Mouse (Mus musculus): ENCODE data around the gene Tfrc. TPM values are rescaled to one million over a fixed set of nuclear protein-coding genes. Genes with fewer than 3 reads are reported as not detected.

Tfrc gene
- polyA plus RNA-seq, 1 experiment from 2014 or later = 57.3 TPM

DNA sequence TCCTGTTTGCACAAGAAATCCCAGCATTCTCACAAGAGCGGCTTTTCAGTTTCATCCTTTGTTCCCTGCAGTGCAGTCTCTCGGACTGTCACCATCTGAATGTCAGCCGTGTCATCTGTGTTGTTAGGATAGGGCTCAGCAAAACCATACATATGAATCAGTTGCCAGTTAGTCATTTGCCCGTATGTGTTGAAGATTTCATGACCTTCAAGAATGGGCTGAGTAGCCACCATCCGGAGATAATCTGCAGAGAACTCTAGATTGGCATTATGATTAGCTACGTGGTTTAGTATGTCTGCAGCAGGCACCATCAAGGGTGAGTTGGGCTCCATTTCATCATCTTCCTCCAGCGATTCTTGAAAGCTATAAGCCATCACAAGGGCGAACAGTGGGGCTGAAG is 17.2 kb upstream of the Tfrc start:
- no peaks in the 10 kb centered on the region for H3K4me1 ChIP-seq (replicated peaks; ENCODE audit: control insufficient read depth, insufficient read depth, low read length)
- no peaks in the 10 kb centered on the region for H3K27me3 ChIP-seq (ENCODE audit: control insufficient read depth, insufficient read depth, low read depth, low read length)
- no peaks in the 10 kb centered on the region for H3K9me3 ChIP-seq (ENCODE audit: control insufficient read depth, low read length)
- no peak for ATAC-seq (ENCODE audit: low read depth)
- no peak overlapping the region for H3K27ac ChIP-seq (ENCODE audit: low read length)
- WGBS = 84% methylated on average over 8 of the region's 8 CpGs
- H3K9ac ChIP-seq (ENCODE audit: low read length) = no peak overlapping the region
- no peak overlapping the region for H3K4me2 ChIP-seq (ENCODE audit: low read depth, low read length)
- H3K4me3 ChIP-seq (ENCODE audit: low read length) = no peak overlapping the region
- H3K36me3 ChIP-seq (ENCODE audit: control insufficient read depth, insufficient read depth, low read length) = no peaks in the 10 kb centered on the region

DNA sequence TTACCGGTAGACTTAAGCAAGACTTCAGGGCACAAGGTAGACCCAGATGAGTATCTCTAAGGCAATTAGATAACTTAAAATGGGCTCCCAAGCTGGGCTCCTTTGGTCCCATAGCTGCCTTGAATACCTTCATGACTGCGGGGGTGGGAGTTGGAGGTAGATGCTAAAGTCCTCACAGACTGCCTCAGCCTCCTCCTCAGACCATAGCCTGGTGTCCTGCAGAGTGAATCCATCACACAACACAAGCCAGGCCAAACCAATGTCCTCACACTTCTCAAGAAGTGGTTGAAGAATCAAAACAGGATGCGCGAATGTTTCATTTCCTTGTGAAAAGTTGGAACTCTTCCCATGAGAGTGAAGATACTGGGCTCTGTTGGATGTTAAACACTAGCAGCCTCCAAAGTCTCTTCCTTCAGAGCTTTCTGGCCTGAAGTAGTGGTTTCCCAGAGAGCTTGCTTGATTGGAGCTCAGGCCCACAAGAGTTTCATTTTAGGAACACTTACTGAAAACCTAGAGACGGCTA is 15.4 kb upstream of the Tfrc start:
- H3K27ac ChIP-seq (ENCODE audit: low read length) = no peak overlapping the region; the same call in 1 of the 2 replicates
- 75% methylated on average over 5 of the region's 5 CpGs for WGBS

DNA sequence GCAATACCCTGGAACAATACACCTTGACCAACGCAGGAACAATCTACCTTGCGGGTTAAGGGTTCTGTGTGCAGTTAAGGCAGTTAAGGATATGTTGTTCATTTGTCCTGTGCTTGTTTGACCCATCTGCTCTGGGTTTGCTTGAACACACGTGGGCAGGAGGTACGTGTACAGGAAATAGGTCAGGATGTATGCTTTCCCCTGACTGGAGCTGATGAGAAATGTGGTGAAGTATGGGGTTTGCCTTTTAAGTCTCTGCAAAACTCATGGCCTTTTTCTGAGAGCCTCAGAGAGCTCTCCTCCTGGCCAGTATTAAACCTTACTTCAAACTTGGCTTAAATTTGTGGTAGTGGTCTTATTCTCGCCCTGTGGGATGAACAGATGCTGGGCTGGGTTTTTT is 14.8 kb upstream of the Tfrc start:
- Histone ChIP-seq H3K9ac (ENCODE audit: low read length) (no peak overlapping the region), H3K36me3 (ENCODE audit: control insufficient read depth, insufficient read depth, low read length) (no peaks in the 10 kb centered on the region), H3K4me1 (replicated peaks; ENCODE audit: control insufficient read depth, insufficient read depth, low read length) (0 out of 2 replicates have a peak, but pooled peaks cover 3% of the 10 kb centered on the region), H3K4me2 (ENCODE audit: low read depth, low read length) (no peak overlapping the region), H3K27ac (ENCODE audit: low read length) (no peak overlapping the region; the same call in 1 of the 2 replicates), H3K4me3 (ENCODE audit: low read length) (no peak overlapping the region), H3K9me3 (ENCODE audit: control insufficient read depth, low read length) (no peaks in the 10 kb centered on the region), H3K27me3 (ENCODE audit: control insufficient read depth, insufficient read depth, low read depth, low read length) (no peaks in the 10 kb centered on the region)
- no peak for ATAC-seq (ENCODE audit: low read depth)
- 68% methylated on average over 5 of the region's 5 CpGs for WGBS

More for the DNA sequence above, 15.4 kb upstream of the Tfrc start:
- Histone ChIP-seq H3K4me2 (ENCODE audit: low read depth, low read length) (no peak overlapping the region), H3K36me3 (ENCODE audit: control insufficient read depth, insufficient read depth, low read length) (no peaks in the 10 kb centered on the region), H3K9ac (ENCODE audit: low read length) (no peak overlapping the region), H3K9me3 (ENCODE audit: control insufficient read depth, low read length) (no peaks in the 10 kb centered on the region), H3K4me3 (ENCODE audit: low read length) (no peak overlapping the region), H3K27me3 (ENCODE audit: control insufficient read depth, insufficient read depth, low read depth, low read length) (no peaks in the 10 kb centered on the region), H3K4me1 (replicated peaks; ENCODE audit: control insufficient read depth, insufficient read depth, low read length) (0 out of 2 replicates have a peak, but pooled peaks cover 3% of the 10 kb centered on the region)
- peak; percentile 51; the same call in 1 of the 2 replicates for ATAC-seq (ENCODE audit: low read depth)

DNA sequence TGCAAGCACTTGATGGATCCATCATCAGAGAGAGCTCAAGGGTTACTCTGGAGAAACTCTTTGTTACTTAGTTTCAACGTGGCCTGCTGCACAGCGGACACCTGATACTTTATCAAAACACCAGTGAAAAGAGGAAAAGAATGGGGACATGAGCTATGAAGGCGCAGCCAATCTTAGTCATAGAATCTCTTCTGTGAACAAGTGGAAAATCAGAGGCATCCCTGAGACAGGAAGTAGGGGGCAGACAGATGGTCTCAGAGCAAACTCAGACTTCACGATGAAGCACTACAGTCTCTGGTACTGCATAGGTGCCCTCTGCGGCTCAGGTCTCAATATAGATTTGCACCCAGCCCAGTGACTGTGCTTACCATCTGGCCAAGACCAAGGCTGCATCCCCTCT is 14.0 kb upstream of the Tfrc start:
- 0 out of 2 replicates have a peak, but pooled peaks cover 3% of the 10 kb centered on the region for H3K4me1 ChIP-seq (replicated peaks; ENCODE audit: control insufficient read depth, insufficient read depth, low read length)
- no peak overlapping the region for H3K4me2 ChIP-seq (ENCODE audit: low read depth, low read length)
- H3K27me3 ChIP-seq (ENCODE audit: control insufficient read depth, insufficient read depth, low read depth, low read length) = no peaks in the 10 kb centered on the region
- H3K36me3 ChIP-seq (ENCODE audit: control insufficient read depth, insufficient read depth, low read length) = no peaks in the 10 kb centered on the region
- ATAC-seq (ENCODE audit: low read depth) = no peak
- 73% methylated on average over 5 of the region's 5 CpGs for WGBS
- H3K9me3 ChIP-seq (ENCODE audit: control insufficient read depth, low read length) = no peaks in the 10 kb centered on the region
- no peak overlapping the region for H3K4me3 ChIP-seq (ENCODE audit: low read length)
- no peak overlapping the region for H3K27ac ChIP-seq (ENCODE audit: low read length)
- H3K9ac ChIP-seq (ENCODE audit: low read length) = no peak overlapping the region

DNA sequence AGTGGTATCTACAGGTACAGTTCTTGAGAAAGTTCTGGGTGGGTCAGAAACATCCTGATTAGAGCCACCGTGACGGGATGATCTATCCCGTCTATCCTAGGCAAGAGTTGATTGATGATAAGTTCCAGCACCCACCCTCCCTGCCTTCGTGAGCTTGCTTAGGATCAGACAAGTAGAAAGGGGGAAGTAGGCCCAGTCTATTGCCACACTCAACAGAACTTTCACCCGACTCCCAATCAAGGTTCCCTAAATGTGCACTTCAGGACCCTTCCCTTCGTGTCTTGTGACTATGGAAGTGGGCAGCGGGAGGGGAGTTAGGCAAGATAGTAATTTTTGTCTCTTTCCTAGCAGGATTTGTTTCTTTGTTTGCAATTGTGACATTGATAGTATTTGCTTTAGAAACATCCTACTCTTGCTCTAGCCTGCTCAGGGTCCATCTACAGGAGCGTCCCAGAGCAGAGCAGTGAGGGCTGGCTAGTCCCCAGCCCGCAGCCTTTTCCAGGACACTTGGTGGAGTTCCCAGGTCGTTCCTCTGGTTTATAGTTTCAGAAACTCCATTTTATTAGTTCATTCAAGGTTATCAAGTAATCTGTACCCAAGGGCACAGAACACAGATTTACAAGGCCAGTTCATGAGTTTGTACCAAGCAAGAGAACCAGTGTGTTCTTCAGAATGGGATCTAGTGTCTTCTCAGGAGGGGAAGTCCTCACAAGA is 13.4 kb upstream of the Tfrc start:
- 0 out of 2 replicates have a peak, but pooled peaks cover 3% of the 10 kb centered on the region for H3K4me1 ChIP-seq (replicated peaks; ENCODE audit: control insufficient read depth, insufficient read depth, low read length)
- H3K9me3 ChIP-seq (ENCODE audit: control insufficient read depth, low read length) = no peaks in the 10 kb centered on the region
- no peak overlapping the region for H3K4me2 ChIP-seq (ENCODE audit: low read depth, low read length)
- H3K9ac ChIP-seq (ENCODE audit: low read length) = no peak overlapping the region
- H3K36me3 ChIP-seq (ENCODE audit: control insufficient read depth, insufficient read depth, low read length) = no peaks in the 10 kb centered on the region
- no peak for ATAC-seq (ENCODE audit: low read depth)
- H3K4me3 ChIP-seq (ENCODE audit: low read length) = no peak overlapping the region
- H3K27me3 ChIP-seq (ENCODE audit: control insufficient read depth, insufficient read depth, low read depth, low read length) = no peaks in the 10 kb centered on the region
- WGBS = 79% methylated on average over 10 of the region's 10 CpGs
- H3K27ac ChIP-seq (ENCODE audit: low read length) = no peak overlapping the region

DNA sequence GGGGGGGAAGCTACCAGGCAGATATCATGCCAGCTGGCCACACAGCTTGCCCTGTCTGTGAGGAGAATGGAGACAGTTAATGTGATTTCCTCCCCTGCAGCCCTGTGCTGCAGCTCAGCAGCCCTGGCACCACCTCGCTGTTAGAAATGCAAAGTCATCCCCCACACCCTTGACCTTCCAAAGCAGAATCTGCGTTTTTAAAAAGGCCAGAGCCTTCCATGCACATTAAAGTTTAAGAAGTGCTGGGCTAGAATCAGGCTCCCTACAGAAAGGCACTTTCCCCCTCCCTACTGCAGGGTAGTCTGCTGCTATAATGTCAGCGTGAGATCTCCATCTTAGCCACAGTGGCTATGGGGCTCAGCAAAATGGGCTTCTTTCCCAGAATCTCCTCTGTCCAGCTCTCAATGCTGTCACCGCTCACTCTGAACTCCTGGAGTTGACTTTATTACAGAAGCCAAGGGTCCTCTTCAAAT is 10.8 kb upstream of the Tfrc start:
- no peak overlapping the region for H3K9ac ChIP-seq (ENCODE audit: low read length)
- no peaks in the 10 kb centered on the region for H3K9me3 ChIP-seq (ENCODE audit: control insufficient read depth, low read length)
- H3K27ac ChIP-seq (ENCODE audit: low read length) = no peak overlapping the region
- H3K4me2 ChIP-seq (ENCODE audit: low read depth, low read length) = no peak overlapping the region
- peak; percentile 64; the same call in 1 of the 2 replicates for ATAC-seq (ENCODE audit: low read depth)
- 17% methylated on average over 4 of the region's 4 CpGs for WGBS
- H3K4me3 ChIP-seq (ENCODE audit: low read length) = no peak overlapping the region
- no peaks in the 10 kb centered on the region for H3K27me3 ChIP-seq (ENCODE audit: control insufficient read depth, insufficient read depth, low read depth, low read length)
- H3K4me1 ChIP-seq (replicated peaks; ENCODE audit: control insufficient read depth, insufficient read depth, low read length) = 0 out of 2 replicates have a peak, but pooled peaks cover 3% of the 10 kb centered on the region
- H3K36me3 ChIP-seq (ENCODE audit: control insufficient read depth, insufficient read depth, low read length) = no peaks in the 10 kb centered on the region

DNA sequence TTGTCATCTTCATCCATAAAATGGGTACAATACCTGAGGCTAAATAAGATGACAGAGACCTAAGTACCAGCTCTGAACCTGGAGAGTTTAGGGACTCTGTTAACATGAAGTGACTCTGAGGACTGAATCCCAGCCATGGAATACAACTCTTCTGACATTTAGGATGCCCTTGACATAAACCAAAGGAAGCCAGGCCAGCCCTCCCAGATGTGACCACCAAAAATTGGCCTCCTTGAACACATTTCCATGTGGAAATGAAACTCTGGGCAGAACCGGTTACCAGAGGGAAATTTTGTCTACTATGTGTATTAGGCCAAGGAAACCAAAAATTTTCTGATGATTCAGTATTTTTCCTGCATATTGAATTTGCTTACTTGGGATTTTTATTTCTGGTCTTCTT is 9.6 kb upstream of the Tfrc start:
- no peaks in the 10 kb centered on the region for H3K36me3 ChIP-seq (ENCODE audit: control insufficient read depth, insufficient read depth, low read length)
- H3K9me3 ChIP-seq (ENCODE audit: control insufficient read depth, low read length) = no peaks in the 10 kb centered on the region
- no peak overlapping the region for H3K4me2 ChIP-seq (ENCODE audit: low read depth, low read length)
- no peak overlapping the region for H3K4me3 ChIP-seq (ENCODE audit: low read length)
- H3K27me3 ChIP-seq (ENCODE audit: control insufficient read depth, insufficient read depth, low read depth, low read length) = no peaks in the 10 kb centered on the region
- H3K9ac ChIP-seq (ENCODE audit: low read length) = no peak overlapping the region
- H3K27ac ChIP-seq (ENCODE audit: low read length) = no peak overlapping the region
- ATAC-seq (ENCODE audit: low read depth) = no peak
- 0 out of 2 replicates have a peak, but pooled peaks cover 3% of the 10 kb centered on the region for H3K4me1 ChIP-seq (replicated peaks; ENCODE audit: control insufficient read depth, insufficient read depth, low read length)
- WGBS = 91% methylated on average over 1 of the region's 1 CpGs

DNA sequence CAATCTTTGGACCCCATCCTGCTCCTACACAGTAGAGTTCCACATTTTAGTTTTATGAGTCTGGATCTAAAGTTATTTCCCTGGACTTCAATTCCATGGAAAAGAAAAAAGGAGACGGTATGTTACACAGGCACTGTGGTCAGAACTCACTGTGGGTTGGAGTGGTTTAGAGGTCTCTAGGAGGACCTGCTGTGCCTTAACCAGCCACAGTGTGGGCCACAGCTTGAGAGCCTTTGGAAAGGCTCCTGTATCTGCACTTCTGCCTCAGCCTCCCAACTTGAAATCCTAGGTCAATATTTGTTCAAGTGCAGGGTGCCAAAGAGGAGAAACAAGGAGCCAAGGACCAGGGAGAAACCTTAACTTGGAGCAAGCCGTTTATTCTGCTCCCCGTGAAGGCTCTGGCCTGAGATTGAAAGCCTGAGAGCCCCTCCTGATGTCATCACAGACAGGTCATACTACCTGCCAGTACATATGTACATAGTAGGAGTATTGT is 6.5 kb upstream of the Tfrc start:
- H3K4me2 ChIP-seq (ENCODE audit: low read depth, low read length) = no peak overlapping the region
- no peaks in the 10 kb centered on the region for H3K36me3 ChIP-seq (ENCODE audit: control insufficient read depth, insufficient read depth, low read length)
- peak overlapping the region; percentile 40 for H3K27ac ChIP-seq (ENCODE audit: low read length)
- H3K4me3 ChIP-seq (ENCODE audit: low read length) = no peak overlapping the region
- no peak overlapping the region for H3K9ac ChIP-seq (ENCODE audit: low read length)
- no peaks in the 10 kb centered on the region for H3K27me3 ChIP-seq (ENCODE audit: control insufficient read depth, insufficient read depth, low read depth, low read length)
- peak; percentile 88 for ATAC-seq (ENCODE audit: low read depth)
- no peaks in the 10 kb centered on the region for H3K9me3 ChIP-seq (ENCODE audit: control insufficient read depth, low read length)
- 0 out of 2 replicates have a peak, but pooled peaks cover 3% of the 10 kb centered on the region for H3K4me1 ChIP-seq (replicated peaks; ENCODE audit: control insufficient read depth, insufficient read depth, low read length)
- 58% methylated on average over 3 of the region's 3 CpGs for WGBS

DNA sequence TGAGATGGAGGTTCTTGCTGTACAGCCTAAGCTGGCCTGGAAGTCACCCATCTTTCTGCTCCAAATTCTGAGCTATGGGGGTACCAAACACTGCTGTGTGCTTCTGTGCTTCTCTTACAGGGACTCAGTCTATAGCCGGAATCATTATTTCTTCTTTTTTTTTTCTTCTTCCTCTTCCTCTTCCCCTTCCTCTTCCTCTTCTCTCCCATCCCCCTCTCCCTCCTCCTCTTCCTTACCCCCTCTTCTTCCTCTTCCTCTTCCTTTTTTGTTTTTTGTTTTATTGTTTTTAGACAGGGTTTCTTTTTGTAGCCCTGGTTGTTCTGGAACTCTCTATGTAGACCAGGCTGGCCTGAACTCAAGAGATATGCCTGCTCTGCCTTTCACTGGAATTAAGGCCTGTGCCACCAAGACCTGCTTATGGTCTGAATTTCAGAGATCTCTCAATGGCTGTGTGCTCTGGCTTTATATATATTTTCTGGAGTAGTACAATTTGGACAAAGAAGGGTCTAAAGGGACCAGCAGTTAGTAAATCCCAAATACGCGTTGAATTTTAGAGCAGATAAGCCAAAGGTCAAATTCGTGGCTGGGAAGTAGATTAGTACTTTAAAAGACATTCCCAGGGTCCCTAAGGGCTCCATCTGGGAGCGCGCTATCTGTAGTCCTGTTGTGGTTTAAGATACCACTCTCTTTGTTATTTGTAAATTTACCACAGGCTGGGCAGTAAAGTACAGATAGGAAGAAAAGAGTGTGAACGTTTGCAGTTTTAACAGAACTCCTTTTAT is 967 bp upstream of the Tfrc start:
- H3K27ac ChIP-seq (ENCODE audit: low read length) = peak overlapping the region; percentile 41
- no peaks in the 10 kb centered on the region for H3K27me3 ChIP-seq (ENCODE audit: control insufficient read depth, insufficient read depth, low read depth, low read length)
- no peak overlapping the region; the same call in 1 of the 2 replicates for H3K9ac ChIP-seq (ENCODE audit: low read length)
- no peak overlapping the region; the same call in none of the 2 replicates for H3K4me3 ChIP-seq (ENCODE audit: low read length)
- H3K36me3 ChIP-seq (ENCODE audit: control insufficient read depth, insufficient read depth, low read length) = no peaks in the 10 kb centered on the region
- 53% methylated on average over 7 of the region's 7 CpGs for WGBS
- no peak for ATAC-seq (ENCODE audit: low read depth)
- peaks cover 3% of the 10 kb centered on the region for H3K4me1 ChIP-seq (replicated peaks; ENCODE audit: control insufficient read depth, insufficient read depth, low read length)
- H3K4me2 ChIP-seq (ENCODE audit: low read depth, low read length) = peak overlapping the region; percentile 90
- no peaks in the 10 kb centered on the region for H3K9me3 ChIP-seq (ENCODE audit: control insufficient read depth, low read length)
